Mouse (Mus musculus) limb, embryonic 13.5 days (tissue): ENCODE measurements at regions not wholly inside any gene's neighbourhood (a gene's known extent, or its start where the extent isn't known, plus 50 kb on each side); places are given as distances from the start of the nearest gene placed in this dataset.

Experiments
- ATAC-seq: fragments of 200-750 bp; cut with Nextera tagmentation; 2 replicates; pipeline ENCODE4 v1.8.0; 2017; ENCODE audit warnings: low read depth, moderate number of reproducible peaks, moderate TSS enrichment; ENCODE audit not compliant: low FRiP score
- H3K27ac ChIP-seq: fragments of 300-500 bp; sonication (generic); 2 replicates; pipeline ENCODE4 v1.5.1; 2015; ENCODE audit warnings: inconsistent platforms, mild to moderate bottlenecking, moderate library complexity
- H3K27me3 ChIP-seq: fragments of 300-500 bp; sonication (generic); 2 replicates; pipeline ENCODE4 v1.6.1; 2015; ENCODE audit warnings: mild to moderate bottlenecking, inconsistent platforms
- H3K36me3 ChIP-seq: fragments of 300-500 bp; sonication (generic); 2 replicates; pipeline ENCODE4 v1.6.1; 2015; ENCODE audit warnings: inconsistent platforms, mild to moderate bottlenecking, moderate library complexity
- H3K4me1 ChIP-seq: fragments of 300-500 bp; sonication (generic); 2 replicates; pipeline ENCODE4 v1.6.1; 2015; ENCODE audit warnings: inconsistent platforms
- H3K4me2 ChIP-seq: fragments of 300-500 bp; sonication (generic); replicated peaks from 2 replicates; pipeline ENCODE4 v1.6.1; 2015; ENCODE audit warnings: inconsistent platforms, mild to moderate bottlenecking, moderate library complexity
- H3K4me3 ChIP-seq: fragments of 300-500 bp; sonication (generic); 2 replicates; pipeline ENCODE4 v1.5.1; 2015; ENCODE audit warnings: moderate library complexity, mild to moderate bottlenecking, inconsistent platforms
- H3K9ac ChIP-seq: fragments of 300-500 bp; sonication (generic); 2 replicates; pipeline ENCODE4 v1.6.1; 2015; ENCODE audit warnings: mild to moderate bottlenecking, inconsistent platforms
- H3K9me3 ChIP-seq: fragments of 300-500 bp; sonication (generic); 2 replicates; pipeline ENCODE4 v1.6.1; 2016; ENCODE audit warnings: inconsistent platforms
- WGBS: fragments of 180-500 bp; shearing (Covaris S2); methylation state at CpG from one replicate; pipeline ENCODE4 v1.1.7; 2015; 5-methylcytosine and 5-hydroxymethylcytosine counted together

DNA sequence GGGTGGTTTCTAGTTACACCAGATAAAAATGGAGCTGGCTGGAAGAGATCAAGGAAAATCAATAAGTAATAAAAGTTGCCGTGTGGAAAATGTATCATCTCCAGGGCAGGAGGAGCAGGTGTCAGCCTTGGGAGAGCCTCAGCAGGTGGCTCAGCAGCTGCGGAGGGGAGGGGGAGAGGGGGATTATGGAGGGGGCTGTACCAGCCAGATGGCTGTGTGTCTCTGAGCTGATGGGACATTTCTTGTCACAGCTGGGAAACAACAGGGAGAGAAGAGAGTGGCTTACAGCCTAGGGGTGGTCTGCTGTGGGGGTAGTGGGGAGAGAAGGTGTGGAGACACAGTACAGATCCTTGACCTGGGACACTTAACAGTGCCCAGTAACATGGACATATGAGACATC lies 116.5 kb downstream of the Matn1 start:
- Histone ChIP-seq H3K36me3 (no peaks in the 10 kb centered on the region), H3K9ac (no peak overlapping the region), H3K4me2 (no peak overlapping the region), H3K27ac (no peak overlapping the region), H3K4me3 (no peak overlapping the region), H3K4me1 (peaks cover 8% of the 10 kb centered on the region), H3K27me3 (no peaks in the 10 kb centered on the region; the same call in 1 of the 2 replicates), H3K9me3 (no peaks in the 10 kb centered on the region)
- WGBS, result 6% methylated on average over 2 of the region's 2 CpGs
- peak; percentile 54; the same call in 1 of the 2 replicates for ATAC-seq

- ATAC-seq, result no peak
- H3K27me3 ChIP-seq, result no peaks in the 10 kb centered on the region; the same call in 1 of the 2 replicates
- no peak overlapping the region for H3K4me3 ChIP-seq
- H3K27ac ChIP-seq, result no peak overlapping the region
- H3K36me3 ChIP-seq, result no peaks in the 10 kb centered on the region
- peaks cover 26% of the 10 kb centered on the region for H3K4me1 ChIP-seq
- H3K4me2 ChIP-seq, result no peak overlapping the region
- no peaks in the 10 kb centered on the region for H3K9me3 ChIP-seq
- H3K9ac ChIP-seq, result no peak overlapping the region; the same call in 1 of the 2 replicates
- WGBS, result 76% methylated on average over 4 of the region's 4 CpGs
Measured at GRCm38 (mm10) chr4:131062592-131062991, 118.4 kb downstream of the Matn1 start.

DNA sequence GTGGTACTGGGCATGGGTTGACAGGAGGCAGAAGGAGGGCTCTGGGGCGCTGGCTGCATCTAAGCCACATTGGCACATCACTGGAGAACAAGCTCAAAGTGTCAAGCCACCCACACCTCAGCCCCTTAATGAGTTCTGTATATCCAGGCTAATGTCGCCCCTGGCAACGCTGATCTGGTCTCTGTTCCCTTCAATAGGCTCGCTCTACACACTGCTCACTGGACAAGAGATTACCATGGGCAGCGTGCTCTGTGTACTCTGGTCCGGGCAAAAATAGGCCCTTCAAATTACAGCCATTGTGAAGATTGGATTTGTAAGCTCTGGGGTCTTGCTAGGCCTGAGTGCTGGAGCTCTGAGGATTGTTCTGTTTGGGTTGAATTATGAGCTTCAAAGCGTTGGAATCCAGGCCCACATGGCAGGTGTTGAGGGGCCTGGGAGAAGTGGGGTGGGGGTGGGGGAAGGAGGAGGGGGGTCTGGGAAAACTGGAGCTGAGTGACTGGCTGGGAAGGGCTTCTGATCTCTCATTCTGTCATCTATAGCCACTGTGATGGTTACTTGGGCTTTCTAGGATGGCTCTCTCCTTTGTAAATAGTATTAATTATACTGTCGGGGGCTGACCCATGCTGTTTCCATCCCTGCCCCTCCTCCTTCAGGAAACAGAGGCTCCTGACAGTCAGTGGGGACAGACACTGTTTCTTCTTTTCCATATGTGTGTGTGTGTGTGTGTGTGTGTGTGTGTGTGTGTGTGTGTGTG lies 122.2 kb downstream of the Matn1 start:
- Histone ChIP-seq H3K9me3 (no peaks in the 10 kb centered on the region), H3K27ac (no peak overlapping the region), H3K4me2 (no peak overlapping the region), H3K27me3 (no peaks in the 10 kb centered on the region; the same call in 1 of the 2 replicates), H3K9ac (no peak overlapping the region), H3K36me3 (no peaks in the 10 kb centered on the region), H3K4me3 (no peak overlapping the region), H3K4me1 (peaks cover 17% of the 10 kb centered on the region)
- ATAC-seq, result no peak
- WGBS, result 36% methylated on average over 8 of the region's 8 CpGs

- H3K4me2 ChIP-seq, result no peak overlapping the region
- no peaks in the 10 kb centered on the region for H3K36me3 ChIP-seq
- no peak overlapping the region for H3K9ac ChIP-seq
- no peak overlapping the region for H3K4me3 ChIP-seq
- no peak overlapping the region for H3K27ac ChIP-seq
- H3K4me1 ChIP-seq, result peaks cover 17% of the 10 kb centered on the region
- no peaks in the 10 kb centered on the region for H3K27me3 ChIP-seq
- no peaks in the 10 kb centered on the region for H3K9me3 ChIP-seq
- no peak for ATAC-seq
Measured at GRCm38 (mm10) chr4:131070566-131070965, 126.4 kb downstream of the Matn1 start.

GRCm38 (mm10) chr4:131072623-131073022 lies 128.4 kb downstream of the Matn1 start:
- no peaks in the 10 kb centered on the region for H3K27me3 ChIP-seq
- no peak overlapping the region for H3K27ac ChIP-seq
- no peak for ATAC-seq
- no peak overlapping the region for H3K4me3 ChIP-seq
- H3K4me2 ChIP-seq, result no peak overlapping the region
- no peaks in the 10 kb centered on the region for H3K4me1 ChIP-seq
- no peak overlapping the region for H3K9ac ChIP-seq
- H3K36me3 ChIP-seq, result no peaks in the 10 kb centered on the region
- 79% methylated on average over 2 of the region's 2 CpGs for WGBS
- H3K9me3 ChIP-seq, result no peaks in the 10 kb centered on the region

- Histone ChIP-seq H3K4me3 (no peak overlapping the region), H3K27ac (no peak overlapping the region)
Measured at GRCm38 (mm10) chr4:131073420-131073819, 129.2 kb downstream of the Matn1 start.

DNA sequence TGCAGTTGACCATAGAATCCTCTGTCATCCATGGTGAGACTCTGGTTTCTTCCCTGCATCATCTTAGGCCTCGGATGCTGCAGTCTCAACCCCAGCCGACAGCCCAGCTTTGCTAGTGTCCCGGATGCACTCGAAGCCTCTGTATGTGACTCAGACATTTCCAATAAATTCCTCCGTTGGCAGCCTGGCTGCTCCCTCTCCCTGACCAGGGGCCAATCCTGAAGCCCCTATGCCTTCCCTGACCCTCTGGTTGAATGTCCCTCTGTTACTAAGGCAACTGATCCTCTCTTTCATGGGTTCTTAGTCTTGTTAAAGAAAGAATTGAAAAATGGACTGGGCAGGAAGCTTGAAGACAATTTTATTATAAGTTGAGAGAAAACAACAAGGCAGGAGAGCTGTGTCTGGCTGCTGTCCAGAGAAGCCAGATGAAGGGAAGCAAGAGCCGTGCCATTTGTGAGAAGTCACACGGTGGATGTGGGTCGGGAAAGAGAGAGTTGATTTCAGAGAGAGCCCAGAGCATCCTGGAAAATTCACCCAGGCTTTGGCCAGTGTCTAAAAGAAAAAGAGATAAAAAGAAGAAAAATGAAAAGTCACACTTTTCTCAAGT lies 131.2 kb downstream of the Matn1 start:
- Histone ChIP-seq H3K27me3 (no peaks in the 10 kb centered on the region), H3K4me3 (no peak overlapping the region), H3K27ac (no peak overlapping the region), H3K9me3 (no peaks in the 10 kb centered on the region), H3K36me3 (no peaks in the 10 kb centered on the region), H3K4me1 (no peaks in the 10 kb centered on the region), H3K9ac (no peak overlapping the region), H3K4me2 (no peak overlapping the region)
- no peak for ATAC-seq
- WGBS, result 64% methylated on average over 8 of the region's 8 CpGs

More at GRCm38 (mm10) chr4:131073420-131073819, 129.2 kb downstream of the Matn1 start:
- no peaks in the 10 kb centered on the region for H3K4me1 ChIP-seq
- no peaks in the 10 kb centered on the region for H3K27me3 ChIP-seq
- no peaks in the 10 kb centered on the region for H3K36me3 ChIP-seq
- H3K9ac ChIP-seq, result no peak overlapping the region
- WGBS, result 63% methylated on average over 8 of the region's 8 CpGs
- no peak for ATAC-seq
- no peak overlapping the region for H3K4me2 ChIP-seq
- H3K9me3 ChIP-seq, result no peaks in the 10 kb centered on the region

- Histone ChIP-seq H3K4me2 (no peak overlapping the region), H3K36me3 (no peaks in the 10 kb centered on the region), H3K9ac (no peak overlapping the region), H3K27me3 (no peaks in the 10 kb centered on the region), H3K4me1 (no peaks in the 10 kb centered on the region), H3K4me3 (no peak overlapping the region), H3K27ac (no peak overlapping the region), H3K9me3 (no peaks in the 10 kb centered on the region)
- 39% methylated on average over 3 of the region's 3 CpGs for whole genome bisulfite sequencing
- no peak for ATAC-seq
Measured at GRCm38 (mm10) chr4:131076628-131077027, 132.4 kb downstream of the Matn1 start.

DNA sequence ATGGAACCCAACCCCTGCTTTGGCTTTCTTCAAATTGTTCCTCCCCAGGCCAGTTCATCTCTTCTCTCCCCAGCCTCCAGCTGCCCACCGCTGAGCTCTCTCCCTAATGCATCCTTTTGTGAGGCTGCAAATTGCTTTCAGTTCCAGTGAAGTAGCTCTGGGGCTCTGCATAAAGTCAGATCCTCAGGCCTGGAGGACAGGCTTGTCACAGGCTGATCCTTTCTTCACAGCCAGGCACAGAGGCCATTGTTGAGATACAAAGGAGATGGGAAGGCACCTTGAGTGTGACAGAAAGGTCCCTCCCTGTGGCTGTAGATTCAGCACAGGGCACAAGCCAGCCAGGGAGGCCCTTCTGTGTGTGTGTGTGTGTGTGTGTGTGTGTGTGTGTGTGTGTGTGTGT lies 135.9 kb downstream of the Matn1 start:
- H3K4me3 ChIP-seq, result no peak overlapping the region
- no peak overlapping the region for H3K27ac ChIP-seq
- no peaks in the 10 kb centered on the region for H3K4me1 ChIP-seq
- WGBS, result 32% methylated on average over 1 of the region's 1 CpGs
- no peak overlapping the region for H3K4me2 ChIP-seq
- no peaks in the 10 kb centered on the region for H3K9me3 ChIP-seq
- H3K9ac ChIP-seq, result no peak overlapping the region
- no peaks in the 10 kb centered on the region for H3K27me3 ChIP-seq
- no peak for ATAC-seq
- no peaks in the 10 kb centered on the region for H3K36me3 ChIP-seq

GRCm38 (mm10) chr4:131083405-131083804 lies 139.2 kb downstream of the Matn1 start:
- 77% methylated on average over 3 of the region's 3 CpGs for WGBS

DNA sequence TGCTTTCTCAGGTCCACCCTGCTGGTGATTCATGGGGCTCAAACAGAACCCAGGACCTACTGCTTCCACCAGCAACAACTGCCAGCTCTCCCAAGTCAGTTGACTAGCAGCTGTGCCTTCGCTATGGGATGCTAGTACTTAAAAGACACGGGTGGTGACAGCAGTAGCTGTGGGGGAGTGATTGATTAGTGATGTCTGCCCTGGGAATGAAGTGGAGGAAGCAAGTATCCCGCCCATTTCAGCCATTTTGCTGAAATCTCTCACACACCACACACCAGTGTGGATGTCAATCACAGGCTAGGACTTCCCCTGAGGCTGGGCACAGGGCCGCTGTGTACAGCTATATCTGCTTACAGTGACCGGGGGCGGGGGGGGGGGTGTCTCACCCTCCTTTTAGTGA lies 153.2 kb downstream of the Matn1 start:
- H3K27ac ChIP-seq, result no peak overlapping the region
- WGBS, result 35% methylated on average over 6 of the region's 6 CpGs
- ATAC-seq, result no peak
- H3K4me1 ChIP-seq, result peaks cover 10% of the 10 kb centered on the region
- no peaks in the 10 kb centered on the region for H3K27me3 ChIP-seq
- no peaks in the 10 kb centered on the region for H3K9me3 ChIP-seq
- H3K9ac ChIP-seq, result no peak overlapping the region
- H3K4me3 ChIP-seq, result no peak overlapping the region
- H3K36me3 ChIP-seq, result no peaks in the 10 kb centered on the region
- no peak overlapping the region for H3K4me2 ChIP-seq

More at GRCm38 (mm10) chr4:131083405-131083804, 139.2 kb downstream of the Matn1 start:
- no peak for ATAC-seq
- Histone ChIP-seq H3K36me3 (no peaks in the 10 kb centered on the region), H3K9ac (no peak overlapping the region), H3K27me3 (no peaks in the 10 kb centered on the region), H3K4me1 (no peaks in the 10 kb centered on the region), H3K27ac (no peak overlapping the region), H3K4me2 (no peak overlapping the region), H3K9me3 (no peaks in the 10 kb centered on the region), H3K4me3 (no peak overlapping the region)

DNA sequence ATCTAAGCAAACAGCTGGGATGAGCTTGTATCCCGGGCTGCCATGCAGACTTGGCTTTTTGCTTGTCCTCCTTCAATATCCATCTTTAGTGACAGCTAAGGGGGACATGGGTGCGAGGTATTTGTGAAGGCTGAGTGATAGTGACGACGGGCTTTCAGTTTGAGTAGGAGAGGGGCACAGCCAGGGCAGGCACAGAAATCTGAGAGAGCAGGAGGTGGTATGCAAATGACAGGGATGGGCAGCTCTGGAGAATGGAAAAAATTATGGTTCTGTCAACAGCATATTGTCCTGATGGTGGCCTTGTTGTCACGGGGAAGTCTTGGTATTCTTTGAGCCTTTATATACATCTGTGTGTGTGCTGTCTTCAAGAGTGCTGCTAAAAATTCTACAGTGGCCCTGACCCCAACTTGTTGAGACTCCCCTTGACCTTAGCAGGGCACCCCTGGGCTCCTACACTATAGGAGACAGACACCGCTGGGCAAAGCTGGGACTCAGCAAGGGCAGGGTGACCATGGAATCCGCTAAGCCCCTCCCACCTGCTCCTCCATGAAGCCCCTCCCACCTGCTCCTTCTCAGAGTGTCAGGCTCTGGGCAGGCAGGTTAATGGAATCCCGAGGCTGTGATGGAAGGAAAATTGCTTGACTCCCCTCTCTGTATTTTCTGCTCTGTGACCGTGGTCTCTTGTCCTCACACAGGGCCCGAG lies 156.1 kb downstream of the Matn1 start:
- no peak overlapping the region for H3K4me3 ChIP-seq

More for the DNA sequence above, 156.1 kb downstream of the Matn1 start:
- H3K9me3 ChIP-seq, result no peaks in the 10 kb centered on the region
- no peak overlapping the region for H3K27ac ChIP-seq
- WGBS, result 53% methylated on average over 10 of the region's 10 CpGs
- no peaks in the 10 kb centered on the region for H3K36me3 ChIP-seq
- peak overlapping the region; percentile 27 for H3K4me2 ChIP-seq
- H3K9ac ChIP-seq, result no peak overlapping the region
- H3K27me3 ChIP-seq, result no peaks in the 10 kb centered on the region
- peaks cover 10% of the 10 kb centered on the region for H3K4me1 ChIP-seq
- no peak for ATAC-seq
